Mouse (Mus musculus) erythroid progenitor cell, adult 5-6 weeks (primary cell): ENCODE measurements around the gene Zfp689. TPM values are rescaled to one million over a fixed set of nuclear protein-coding genes. Genes with fewer than 3 reads are reported as not detected.
"Not testable (repeated sequence)": the region's sequence is repeated elsewhere in the genome, so short reads cannot be mapped to it uniquely, and the experiment has no call there.

Source experiments
- ATAC-seq: replicated peaks from 2 replicates; pipeline ENCODE4 v1.8.0; 2016; ENCODE audit warnings: moderate number of reproducible peaks, mild to moderate bottlenecking, moderate TSS enrichment, inconsistent platforms; ENCODE audit not compliant: poor library complexity, low FRiP score, severe bottlenecking
- total RNA-seq, 2 experiments: library from RNA; stranded (forward) in 1 of 2; stranded (reverse) in 1 of 2; fragments of 150-400 nt in 1 of 2; fragments of 186-747, 209-891 nt in 1 of 2; gene quantifications; 2 replicates each; pipeline versions ENCODE4 v1.2.3 to v1.2.4; 2015 to 2017; ENCODE audit warnings: low replicate concordance in 2 of 2

Zfp689 gene
- total RNA-seq, 2 experiments from 2014 or later: 3.8 to 6.1 TPM

DNA sequence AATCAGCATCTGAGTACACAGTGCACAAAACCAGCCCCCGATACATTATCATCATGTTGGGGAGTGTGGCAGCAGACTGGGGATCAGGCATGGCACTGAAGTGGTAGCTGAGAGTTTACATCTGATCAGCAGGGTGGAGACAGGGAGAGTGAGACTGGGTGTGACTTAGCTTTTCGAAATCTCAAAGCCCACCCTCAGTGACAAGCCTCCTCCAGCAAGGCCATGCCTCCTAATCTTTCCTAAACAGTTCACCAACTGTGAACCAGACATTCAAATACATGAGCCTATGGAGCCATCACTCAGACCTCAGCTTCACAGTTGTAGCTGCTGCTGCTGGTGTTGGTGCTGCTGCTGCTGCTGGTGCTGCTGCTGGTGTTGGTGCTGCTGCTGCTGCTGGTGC, 37.5 kb downstream of the Zfp689 start:
- ATAC-seq: no peak

DNA sequence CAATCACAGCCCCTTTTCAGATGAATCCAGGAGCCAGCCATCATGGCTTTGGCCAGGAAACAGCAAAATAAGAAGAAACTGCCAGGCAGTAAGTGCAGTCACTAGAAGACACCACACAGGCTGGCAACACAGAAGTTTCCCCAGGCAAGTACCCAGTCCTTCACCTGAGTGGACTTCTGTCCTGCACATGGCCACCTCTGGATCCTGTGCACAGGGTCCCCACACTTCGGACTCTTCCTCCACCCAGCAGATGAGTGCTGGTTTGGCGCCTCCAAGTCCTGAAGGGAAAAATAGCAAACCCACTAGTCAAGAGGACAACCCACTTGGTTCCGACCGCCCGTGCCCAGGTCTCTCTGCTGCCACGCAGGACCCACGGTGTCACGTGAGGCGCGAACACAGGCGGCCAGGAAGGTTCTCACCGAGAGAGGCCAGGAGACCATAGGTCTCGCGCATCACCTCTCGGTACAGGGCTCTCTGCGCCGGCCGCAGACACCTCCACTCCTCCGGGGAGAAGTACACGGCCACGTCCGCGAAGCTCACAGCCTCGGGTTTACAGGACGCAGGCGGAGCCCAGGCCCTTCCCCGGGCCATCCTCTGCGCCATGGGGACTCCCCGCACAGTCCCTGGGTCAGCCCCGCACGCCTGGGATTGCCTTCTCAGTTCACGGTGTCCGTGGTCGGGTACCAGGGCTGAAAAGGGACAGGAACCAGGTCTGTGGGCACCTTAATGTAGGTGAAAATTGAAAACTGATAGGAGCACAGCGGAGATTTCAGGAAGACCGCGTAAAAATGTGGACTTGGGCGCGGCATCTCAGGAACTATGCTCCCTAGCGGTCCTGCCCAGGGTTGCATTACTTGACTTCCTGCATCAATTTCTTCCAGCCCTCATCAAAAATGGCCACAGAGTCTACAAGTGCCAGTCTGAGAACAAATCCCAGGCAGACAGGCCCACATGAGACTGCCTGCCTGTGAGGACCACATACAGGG, 42.7 kb downstream of the Zfp689 start, which contains the start of gene Zfp764:
Gene Zfp764 (minus strand): TSS at position 821 of the 986 bp plus-strand sequence.
- peak; percentile 75 for ATAC-seq

DNA sequence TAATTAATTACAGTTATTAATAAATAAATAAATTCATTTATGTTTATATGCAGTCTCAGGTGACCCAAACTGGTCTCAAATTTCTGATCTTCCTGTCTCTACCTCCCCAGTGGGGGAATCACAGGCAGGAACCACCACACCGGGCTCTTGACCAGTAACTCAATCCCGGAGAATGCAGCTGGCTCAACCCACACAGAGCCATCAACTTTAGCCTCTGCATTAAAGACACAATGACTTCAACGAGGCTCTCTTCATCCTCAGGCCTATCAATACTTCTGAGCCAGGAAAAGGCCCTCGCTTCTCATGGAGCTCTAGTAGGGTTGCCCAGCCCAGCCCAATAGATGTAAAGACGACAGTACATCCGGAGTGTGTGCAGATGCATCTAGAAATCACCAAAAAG, 44.9 kb downstream of the Zfp689 start:
- ATAC-seq: not testable (repeated sequence)

DNA sequence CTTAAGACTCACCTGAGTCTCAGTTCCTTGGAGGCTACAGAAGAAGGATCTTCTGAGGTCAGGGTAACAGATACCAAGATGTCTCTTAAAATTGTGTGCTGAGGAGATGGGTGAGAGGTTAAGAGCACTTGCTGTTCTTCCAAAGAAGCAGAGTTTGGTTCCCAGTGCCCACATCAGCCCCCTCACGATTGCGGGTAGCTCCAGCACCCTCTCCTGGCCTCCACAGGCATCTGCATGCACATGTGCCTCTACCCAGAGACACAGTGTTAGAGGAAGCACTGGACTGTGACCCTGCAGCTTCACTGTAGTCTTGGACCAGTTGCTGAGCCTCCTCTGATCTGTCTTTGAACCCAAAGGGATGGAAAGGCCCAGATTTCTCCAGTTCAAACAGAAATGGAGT, 46.0 kb downstream of the Zfp689 start:
- ATAC-seq: 0 out of 2 replicates have a peak, but pooled peaks have one; percentile 27

DNA sequence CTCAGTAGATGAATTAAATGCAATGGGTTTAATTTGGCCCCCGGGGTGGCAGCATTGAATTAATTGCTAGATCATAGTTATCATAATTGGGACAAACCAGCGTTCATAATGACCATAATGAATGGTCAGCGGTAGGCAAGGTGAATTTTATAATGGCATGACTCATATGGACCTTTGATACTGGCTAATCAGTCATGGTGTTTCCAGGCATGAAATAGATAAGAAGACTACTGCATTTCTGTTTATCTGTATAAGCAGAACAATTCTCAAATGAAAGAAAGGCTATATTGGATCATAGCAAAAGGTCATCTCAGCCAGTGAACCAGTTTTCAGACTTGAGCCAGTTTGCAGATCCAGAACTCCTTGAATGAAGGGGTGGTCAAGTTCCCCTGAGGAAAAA, 48.6 kb downstream of the Zfp689 start:
- no peak for ATAC-seq

DNA sequence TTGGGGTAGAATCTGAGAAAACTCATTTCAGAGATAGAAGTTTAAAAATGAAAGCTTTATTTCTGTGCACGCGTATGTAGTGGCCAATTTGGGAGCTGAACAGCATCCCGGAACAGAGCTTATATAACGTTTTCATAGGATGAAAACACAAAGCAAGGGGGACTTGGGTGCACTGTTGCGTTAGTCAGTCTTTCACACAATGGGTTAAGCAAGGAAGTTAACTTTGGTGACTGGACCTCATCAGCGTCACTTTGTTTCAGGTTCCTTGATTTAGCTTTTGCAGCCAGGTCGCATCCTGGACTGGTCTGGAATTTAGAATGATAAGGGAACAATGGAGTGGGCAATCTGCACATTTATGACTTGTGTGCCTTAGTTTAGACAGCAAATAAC, 55.0 kb downstream of the Zfp689 start:
- no peak for ATAC-seq

DNA sequence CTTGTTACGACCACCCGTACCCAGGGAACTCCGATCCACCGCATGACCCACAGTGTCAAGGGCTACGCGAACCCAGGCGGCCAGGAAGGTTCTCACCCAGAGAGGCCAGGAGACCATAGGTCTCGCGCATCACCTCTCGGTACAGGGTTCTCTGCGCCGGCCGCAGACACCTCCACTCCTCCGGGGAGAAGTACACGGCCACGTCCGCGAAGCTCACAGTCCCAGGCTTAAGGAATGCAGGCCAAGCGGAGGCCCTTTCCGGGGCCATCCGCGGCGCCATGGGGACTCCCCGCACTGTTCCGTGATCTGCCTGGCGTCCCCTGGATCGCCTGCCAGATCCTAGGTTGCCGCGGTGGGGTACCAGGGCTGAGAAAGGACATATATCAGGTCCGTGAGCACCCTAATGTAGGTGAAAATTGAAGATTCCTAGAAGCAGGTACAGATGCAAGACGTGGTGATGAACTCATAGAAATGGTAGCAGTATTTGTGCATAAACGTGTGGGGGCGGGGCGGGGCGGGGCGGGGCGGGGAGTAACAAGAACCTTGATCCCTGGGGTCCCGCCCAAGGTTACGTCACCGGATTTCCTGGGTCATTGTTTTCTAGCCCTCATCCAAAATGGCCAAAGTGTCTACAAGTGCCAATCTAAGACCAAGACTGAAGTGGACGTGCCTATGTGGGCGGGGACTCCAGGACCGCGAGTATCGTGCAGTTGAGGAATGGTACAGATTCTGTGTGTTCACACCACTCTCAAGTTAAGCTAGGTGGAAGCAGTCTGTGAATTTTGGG, 55.6 kb downstream of the Zfp689 start, which contains the start of gene E430018J23Rik:
Gene E430018J23Rik (minus strand): TSS at position 473 of the 787 bp plus-strand sequence.
- ATAC-seq: peak; percentile 73

DNA sequence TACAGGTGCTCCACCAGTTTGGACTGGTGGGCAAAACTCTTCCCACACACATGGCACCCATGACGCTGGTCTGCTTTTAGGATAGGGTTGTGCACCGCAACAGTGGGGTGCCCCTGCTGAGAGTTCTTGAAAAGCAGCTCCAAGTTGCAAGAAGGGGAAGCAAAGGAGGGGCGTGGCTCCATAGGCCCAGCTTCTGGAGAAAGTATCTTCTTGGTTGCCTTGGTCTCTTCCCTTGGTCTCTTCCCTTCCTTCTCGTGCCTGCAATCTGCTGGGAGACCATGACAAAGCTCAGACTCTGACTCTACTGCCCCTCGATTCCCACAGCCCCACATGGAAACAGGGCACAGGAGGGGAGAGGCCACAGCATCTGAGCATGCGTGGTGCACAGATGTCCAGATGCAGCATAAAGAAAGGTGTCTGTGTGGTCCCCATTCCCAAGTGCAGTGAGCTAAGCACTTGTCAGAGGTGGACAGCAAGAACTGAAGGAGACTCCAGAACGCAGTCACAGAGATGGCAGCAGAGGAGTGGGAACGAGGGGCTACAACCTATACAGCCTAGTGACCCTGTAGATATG, 56.6 kb downstream of the Zfp689 start:
- no peak for ATAC-seq

Other genes starting within 250 kb of the Zfp689 start
- 25.6 and 36.4 TPM in 2 replicates for gene Tbc1d10b, start 240.7 kb downstream of the Zfp689 start, total RNA-seq (2015; ENCODE audit: low replicate concordance)
- 85.3 and 173 TPM in 2 replicates for gene Tbc1d10b, start 240.7 kb downstream of the Zfp689 start, total RNA-seq (2017; ENCODE audit: low replicate concordance)
- 24.3 and 28.1 TPM in 2 replicates for gene Mylpf, start 240.3 kb downstream of the Zfp689 start, total RNA-seq (2015; ENCODE audit: low replicate concordance)
- 25.7 and 48.9 TPM in 2 replicates for gene Mylpf, start 240.3 kb downstream of the Zfp689 start, total RNA-seq (2017; ENCODE audit: low replicate concordance)
- 2.5 and 2.9 TPM in 2 replicates for gene Zfp553, start 216.1 kb downstream of the Zfp689 start, total RNA-seq (2015; ENCODE audit: low replicate concordance)
- 0.77 and 10.0 TPM in 2 replicates for gene Zfp553, start 216.1 kb downstream of the Zfp689 start, total RNA-seq (2017; ENCODE audit: low replicate concordance)
- 36.0 and 65.2 TPM in 2 replicates for gene Sept1, start 216.0 kb downstream of the Zfp689 start, total RNA-seq (2015; ENCODE audit: low replicate concordance)
- 24.0 and 44.4 TPM in 2 replicates for gene Sept1, start 216.0 kb downstream of the Zfp689 start, total RNA-seq (2017; ENCODE audit: low replicate concordance)
- 4.0 TPM in 1 of 2 replicates, not detected in the other for gene Zfp771, start 204.9 kb downstream of the Zfp689 start, total RNA-seq (2015; ENCODE audit: low replicate concordance)
- 0.26 TPM in 1 of 2 replicates, not detected in the other for gene Zfp771, start 204.9 kb downstream of the Zfp689 start, total RNA-seq (2017; ENCODE audit: low replicate concordance)
- 12.2 and 21.6 TPM in 2 replicates for gene Dctpp1, start 188.4 kb downstream of the Zfp689 start, total RNA-seq (2015; ENCODE audit: low replicate concordance)
- gene Dctpp1, start 188.4 kb downstream of the Zfp689 start, total RNA-seq (2017; ENCODE audit: low replicate concordance): 6.2 and 11.1 TPM in 2 replicates
- gene Sephs2, start 175.1 kb downstream of the Zfp689 start, total RNA-seq (2015; ENCODE audit: low replicate concordance): 16.8 and 18.0 TPM in 2 replicates
- 25.8 and 29.0 TPM in 2 replicates for gene Sephs2, start 175.1 kb downstream of the Zfp689 start, total RNA-seq (2017; ENCODE audit: low replicate concordance)
- gene Itgal, start 152.9 kb downstream of the Zfp689 start, total RNA-seq (2015; ENCODE audit: low replicate concordance): 14.3 and 18.7 TPM in 2 replicates
- gene Itgal, start 152.9 kb downstream of the Zfp689 start, total RNA-seq (2017; ENCODE audit: low replicate concordance): 2.1 and 3.9 TPM in 2 replicates
- gene Zfp768, start 103.6 kb downstream of the Zfp689 start, total RNA-seq (2015; ENCODE audit: low replicate concordance): 0.72 TPM in 1 of 2 replicates, not detected in the other
- gene Zfp768, start 103.6 kb downstream of the Zfp689 start, total RNA-seq (2017; ENCODE audit: low replicate concordance): 0.39 and 1.3 TPM in 2 replicates
- gene Zfp747, start 73.1 kb downstream of the Zfp689 start, total RNA-seq (2015; ENCODE audit: low replicate concordance): 0.42 TPM in 1 of 2 replicates, not detected in the other
- gene Zfp747, start 73.1 kb downstream of the Zfp689 start, total RNA-seq (2017; ENCODE audit: low replicate concordance): 2.4 TPM in 1 of 2 replicates, not detected in the other
- gene 9130019O22Rik, start 62.0 kb downstream of the Zfp689 start, total RNA-seq (2015; ENCODE audit: low replicate concordance): 1.1 TPM in 1 of 2 replicates, not detected in the other
- 0.26 TPM in 1 of 2 replicates, not detected in the other for gene 9130019O22Rik, start 62.0 kb downstream of the Zfp689 start, total RNA-seq (2017; ENCODE audit: low replicate concordance)
- gene E430018J23Rik, start 55.5 kb downstream of the Zfp689 start, total RNA-seq (2015; ENCODE audit: low replicate concordance): not detected in 2 replicates
- not detected in 2 replicates for gene E430018J23Rik, start 55.5 kb downstream of the Zfp689 start, total RNA-seq (2017; ENCODE audit: low replicate concordance)
- 1.4 TPM in 1 of 2 replicates, not detected in the other for gene Zfp764, start 42.3 kb downstream of the Zfp689 start, total RNA-seq (2015; ENCODE audit: low replicate concordance)
- 1.4 TPM in 1 of 2 replicates, not detected in the other for gene Zfp764, start 42.3 kb downstream of the Zfp689 start, total RNA-seq (2017; ENCODE audit: low replicate concordance)
- 5.0 and 20.9 TPM in 2 replicates for gene Zfp688, start 27.1 kb downstream of the Zfp689 start, total RNA-seq (2015; ENCODE audit: low replicate concordance)
- 5.0 and 6.7 TPM in 2 replicates for gene Zfp688, start 27.1 kb downstream of the Zfp689 start, total RNA-seq (2017; ENCODE audit: low replicate concordance)
- 147 and 172 TPM in 2 replicates for gene Prr14, start 10.5 kb upstream of the Zfp689 start, total RNA-seq (2015; ENCODE audit: low replicate concordance)
- 31.9 and 84.3 TPM in 2 replicates for gene Prr14, start 10.5 kb upstream of the Zfp689 start, total RNA-seq (2017; ENCODE audit: low replicate concordance)
- 103 and 125 TPM in 2 replicates for gene Fbrs, start 30.0 kb upstream of the Zfp689 start, total RNA-seq (2015; ENCODE audit: low replicate concordance)
- 28.1 and 32.7 TPM in 2 replicates for gene Fbrs, start 30.0 kb upstream of the Zfp689 start, total RNA-seq (2017; ENCODE audit: low replicate concordance)
- gene Srcap, start 62.8 kb upstream of the Zfp689 start, total RNA-seq (2015; ENCODE audit: low replicate concordance): 80.4 and 99.3 TPM in 2 replicates
- gene Srcap, start 62.8 kb upstream of the Zfp689 start, total RNA-seq (2017; ENCODE audit: low replicate concordance): 77.0 and 90.5 TPM in 2 replicates
- 58.7 and 63.1 TPM in 2 replicates for gene Gm42715, start 70.4 kb upstream of the Zfp689 start, total RNA-seq (2015; ENCODE audit: low replicate concordance)
- 25.4 and 45.8 TPM in 2 replicates for gene Gm42715, start 70.4 kb upstream of the Zfp689 start, total RNA-seq (2017; ENCODE audit: low replicate concordance)
- 6.5 TPM in 1 of 2 replicates, not detected in the other for gene Tmem265, start 112.2 kb upstream of the Zfp689 start, total RNA-seq (2015; ENCODE audit: low replicate concordance)
- gene Tmem265, start 112.2 kb upstream of the Zfp689 start, total RNA-seq (2017; ENCODE audit: low replicate concordance): 1.3 TPM in 1 of 2 replicates, not detected in the other
- gene Phkg2, start 124.2 kb upstream of the Zfp689 start, total RNA-seq (2015; ENCODE audit: low replicate concordance): 58.7 and 76.0 TPM in 2 replicates
- 27.9 and 44.7 TPM in 2 replicates for gene Phkg2, start 124.2 kb upstream of the Zfp689 start, total RNA-seq (2017; ENCODE audit: low replicate concordance)
- gene Ccdc189, start 139.4 kb upstream of the Zfp689 start, total RNA-seq (2015; ENCODE audit: low replicate concordance): 21.8 and 32.1 TPM in 2 replicates
- 26.7 and 41.9 TPM in 2 replicates for gene Ccdc189, start 139.4 kb upstream of the Zfp689 start, total RNA-seq (2017; ENCODE audit: low replicate concordance)
- gene Rnf40, start 139.6 kb upstream of the Zfp689 start, total RNA-seq (2015; ENCODE audit: low replicate concordance): 22.0 and 49.9 TPM in 2 replicates
- 60.3 and 108 TPM in 2 replicates for gene Rnf40, start 139.6 kb upstream of the Zfp689 start, total RNA-seq (2017; ENCODE audit: low replicate concordance)
- 2.2 and 5.4 TPM in 2 replicates for gene Zfp629, start 166.6 kb upstream of the Zfp689 start, total RNA-seq (2015; ENCODE audit: low replicate concordance)
- 0.38 and 1.3 TPM in 2 replicates for gene Zfp629, start 166.6 kb upstream of the Zfp689 start, total RNA-seq (2017; ENCODE audit: low replicate concordance)